Mouse (Mus musculus): ENCODE measurements around the gene Fbxl13.
A peak's percentile ranks its signal among the peaks of the same experiment; 100 is the strongest.

Fbxl13 gene

DNA sequence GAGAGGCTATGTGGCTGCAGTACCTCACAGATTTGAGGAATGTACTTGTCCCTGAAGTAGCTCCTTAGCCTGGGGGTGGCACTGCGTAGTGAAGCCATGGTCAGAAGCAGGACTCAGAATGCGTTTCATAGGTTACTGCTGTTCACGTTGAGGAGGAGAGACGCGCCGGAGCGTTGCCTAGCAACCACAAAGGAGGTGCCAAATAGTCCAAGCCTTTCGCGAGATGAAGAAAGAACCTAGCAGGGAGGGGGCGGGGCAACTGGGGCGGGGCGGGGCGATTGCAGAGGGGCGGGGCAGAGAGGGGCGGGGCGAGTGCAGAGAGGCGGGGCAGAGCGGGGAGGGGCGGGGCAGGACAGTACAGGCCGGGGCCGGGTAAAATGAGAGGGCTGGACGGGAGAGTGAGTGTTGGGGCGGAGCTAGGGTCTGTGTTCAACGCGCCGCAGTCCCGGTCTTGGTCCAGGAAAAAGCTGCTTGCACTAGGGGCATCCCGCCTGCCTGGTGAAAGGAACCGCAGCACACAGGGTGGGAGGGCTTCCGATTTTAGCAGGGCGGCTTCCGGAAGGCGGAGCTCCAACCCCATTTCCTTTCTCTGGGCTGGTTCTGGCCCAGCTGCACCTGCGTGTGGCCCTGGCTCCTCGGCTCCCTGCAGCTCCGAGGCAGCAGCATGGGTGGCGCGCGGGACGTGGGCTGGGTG, at the start of gene Fbxl13, which contains the start of gene Armc10:
Gene Fbxl13 (minus strand): TSS at position 196 of the 694 bp plus-strand sequence.
Gene Armc10 (plus strand): TSS at position 375 of the 694 bp plus-strand sequence.
- DNase-seq (ENCODE audit: low spot score), result peak; percentile 90

DNA sequence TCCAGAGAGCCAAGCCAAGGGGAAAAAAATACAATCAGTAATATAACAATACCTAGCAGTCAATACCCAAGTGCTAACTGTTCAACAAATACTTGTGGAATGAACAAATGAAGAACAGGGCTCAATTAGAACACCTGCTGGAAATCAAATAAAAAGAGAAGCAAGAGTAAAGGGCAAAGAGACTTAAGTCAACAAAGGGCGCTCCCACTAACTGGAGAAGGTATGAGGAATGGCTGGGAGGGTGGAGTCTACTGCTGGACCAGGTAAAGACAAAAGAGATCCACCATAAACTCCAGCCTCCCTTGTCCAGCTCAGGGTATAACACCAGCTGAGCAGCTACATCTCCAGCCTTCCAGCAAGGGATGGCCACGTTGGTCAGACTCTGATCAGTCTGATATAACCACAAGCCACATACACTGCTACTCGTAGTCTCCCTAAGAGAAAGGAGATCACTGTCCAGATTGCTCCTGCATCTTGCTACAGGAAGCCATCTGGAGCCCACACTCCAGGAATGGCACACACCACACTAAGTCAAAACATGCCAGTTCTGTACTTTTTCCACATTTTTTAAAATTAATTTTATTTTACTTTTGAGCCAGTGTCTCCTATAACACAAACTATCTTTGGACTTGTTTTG, 49.5 kb upstream of the Fbxl13 start:
- DNase-seq (ENCODE audit: low spot score), result no peak

DNA sequence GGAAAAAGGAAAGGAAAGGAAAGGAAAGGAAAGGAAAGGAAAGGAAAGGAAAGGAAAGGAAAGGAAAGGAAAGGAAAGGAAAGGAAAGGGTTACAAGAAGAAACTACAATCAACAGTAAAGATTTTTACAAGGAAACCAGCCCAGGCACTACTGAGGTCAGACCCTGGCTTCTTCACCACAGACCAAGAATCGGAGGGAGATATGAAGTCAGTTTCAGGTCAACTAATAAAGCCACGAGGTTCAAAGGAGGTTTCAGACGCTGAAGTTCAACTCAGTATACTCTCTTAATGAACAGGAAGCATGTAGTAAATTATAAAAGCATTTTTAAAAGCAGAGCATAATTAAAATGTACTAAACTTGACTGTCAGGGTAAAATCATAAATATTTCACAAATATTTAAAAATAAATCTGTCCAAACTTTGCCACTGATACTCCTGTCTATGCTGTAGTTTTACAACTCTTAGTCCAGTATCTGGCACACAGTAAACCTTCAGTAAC, 48.0 kb upstream of the Fbxl13 start:
- DNase-seq (ENCODE audit: low spot score), result no peak

GRCm38 (mm10) chr5:21692230-21692629, 46.8 kb upstream of the Fbxl13 start:
- no peak for DNase-seq (ENCODE audit: low spot score)

DNA sequence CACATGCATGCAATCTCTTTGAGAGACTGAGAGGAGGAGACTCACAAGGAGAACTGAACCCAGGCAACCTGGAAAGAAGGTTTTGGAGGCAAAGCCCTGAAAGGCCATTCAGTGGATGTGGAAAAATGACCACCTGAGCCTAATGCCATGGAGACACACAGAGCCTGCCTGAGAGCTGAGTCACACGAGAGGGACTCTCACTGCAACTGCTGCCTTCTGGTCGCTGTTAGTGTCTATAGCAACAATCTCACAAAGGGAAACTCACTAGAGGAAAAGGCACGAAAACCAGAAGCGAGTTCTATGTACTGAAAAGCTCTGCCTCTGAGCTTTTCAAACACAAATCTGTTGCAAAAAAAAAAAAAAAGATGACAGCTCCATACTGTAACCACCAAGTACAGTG, 41.6 kb upstream of the Fbxl13 start:
- DNase-seq (ENCODE audit: low spot score), result no peak

DNA sequence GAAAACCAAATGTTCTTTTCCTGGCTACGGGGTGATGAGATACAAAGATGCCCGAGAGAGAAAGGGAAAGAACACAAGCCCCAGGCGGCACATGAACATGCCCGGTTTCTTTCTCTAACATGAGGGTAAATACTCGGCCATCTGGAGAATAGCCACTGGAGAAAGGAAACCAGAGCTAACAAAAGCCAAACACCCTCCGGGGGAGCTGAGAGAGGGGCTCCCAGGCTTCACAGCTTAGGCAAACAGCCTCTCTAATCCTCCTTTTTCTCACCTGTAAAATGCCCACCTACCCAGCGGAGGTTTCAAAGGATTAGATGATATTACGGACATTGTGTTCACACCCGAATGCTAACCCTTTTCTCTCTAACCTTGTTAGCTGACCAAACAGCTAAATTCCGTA, 39.6 kb upstream of the Fbxl13 start:
- DNase-seq (ENCODE audit: low spot score), result no peak

GRCm38 (mm10) chr5:21683811-21684210, 38.4 kb upstream of the Fbxl13 start:
- DNase-seq (ENCODE audit: low spot score), result no peak

DNA sequence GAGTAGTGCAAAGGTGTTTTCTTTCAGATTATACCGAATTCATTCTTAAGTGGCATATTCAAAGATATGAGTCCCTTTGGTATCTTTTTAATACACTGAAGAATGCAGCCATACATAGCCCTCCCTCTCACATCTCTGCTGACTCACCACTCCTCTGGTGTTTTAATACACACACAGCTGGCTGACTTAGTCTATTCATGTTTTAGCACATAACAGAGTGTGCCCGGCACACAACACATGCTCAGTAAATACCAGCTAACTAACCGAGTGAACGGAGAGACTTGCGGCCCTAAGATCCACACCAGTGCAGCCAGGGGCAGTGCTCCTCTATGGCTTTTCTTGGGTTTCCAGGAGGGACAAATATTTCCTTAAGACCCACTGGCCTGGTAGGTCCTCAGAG, 35.5 kb upstream of the Fbxl13 start:
- no peak for DNase-seq (ENCODE audit: low spot score)

GRCm38 (mm10) chr5:21680029-21680428, 34.6 kb upstream of the Fbxl13 start:
- no peak for DNase-seq (ENCODE audit: low spot score)

GRCm38 (mm10) chr5:21678363-21678762, 32.9 kb upstream of the Fbxl13 start:
- no peak for DNase-seq (ENCODE audit: low spot score)

- DNase-seq (ENCODE audit: low spot score), result no peak
These were observed 32.5 kb upstream of the Fbxl13 start for GRCm38 (mm10) chr5:21677939-21678338.

GRCm38 (mm10) chr5:21675494-21675893, 30.1 kb upstream of the Fbxl13 start:
- DNase-seq (ENCODE audit: low spot score), result no peak

DNA sequence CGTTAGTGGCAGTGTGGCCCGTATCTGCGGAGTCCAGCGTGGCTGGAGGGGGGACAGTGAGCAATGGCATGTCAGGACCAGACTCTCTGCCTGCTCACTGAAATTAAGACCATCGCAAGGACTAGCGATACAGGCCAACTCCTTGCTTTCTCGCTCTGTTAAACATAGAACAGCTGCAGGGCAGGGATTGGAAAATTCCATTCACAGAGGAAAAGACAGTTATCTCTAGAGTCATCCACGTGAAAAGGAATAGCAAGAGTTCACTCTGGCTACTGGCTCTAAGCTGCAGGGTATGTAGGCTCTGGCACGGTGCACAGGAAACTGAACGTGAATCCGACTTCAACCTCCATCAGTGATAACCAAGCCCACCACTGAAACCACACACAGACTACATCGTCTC, 29.6 kb upstream of the Fbxl13 start:
- no peak for DNase-seq (ENCODE audit: low spot score)

DNA sequence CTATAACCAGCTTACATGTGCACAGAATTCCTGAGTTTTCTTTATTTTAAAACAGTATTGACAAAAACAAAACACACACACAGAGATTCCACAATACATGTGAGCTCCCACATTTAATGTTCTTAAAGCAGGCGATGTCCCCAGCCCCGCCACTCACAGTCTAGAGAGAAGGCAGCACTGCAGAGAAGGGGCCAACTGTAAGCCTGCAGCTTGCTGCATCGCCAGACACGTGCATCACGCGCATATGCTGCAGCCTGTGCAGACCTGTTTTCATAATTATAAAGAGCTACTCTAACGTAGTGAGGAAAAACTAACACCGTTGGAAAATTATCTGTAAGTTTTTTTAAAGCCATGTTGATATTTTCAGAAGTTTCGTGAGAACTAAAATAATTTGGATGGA, 28.3 kb upstream of the Fbxl13 start:
- no peak for DNase-seq (ENCODE audit: low spot score)

GRCm38 (mm10) chr5:21672812-21673635, 27.6 kb upstream of the Fbxl13 start:
- peak; percentile 51 for DNase-seq (ENCODE audit: low spot score)

GRCm38 (mm10) chr5:21669307-21669706, 23.9 kb upstream of the Fbxl13 start:
- DNase-seq (ENCODE audit: low spot score), result no peak

- no peak for DNase-seq (ENCODE audit: low spot score)
These were observed 22.0 kb upstream of the Fbxl13 start for GRCm38 (mm10) chr5:21667191-21668137.

DNA sequence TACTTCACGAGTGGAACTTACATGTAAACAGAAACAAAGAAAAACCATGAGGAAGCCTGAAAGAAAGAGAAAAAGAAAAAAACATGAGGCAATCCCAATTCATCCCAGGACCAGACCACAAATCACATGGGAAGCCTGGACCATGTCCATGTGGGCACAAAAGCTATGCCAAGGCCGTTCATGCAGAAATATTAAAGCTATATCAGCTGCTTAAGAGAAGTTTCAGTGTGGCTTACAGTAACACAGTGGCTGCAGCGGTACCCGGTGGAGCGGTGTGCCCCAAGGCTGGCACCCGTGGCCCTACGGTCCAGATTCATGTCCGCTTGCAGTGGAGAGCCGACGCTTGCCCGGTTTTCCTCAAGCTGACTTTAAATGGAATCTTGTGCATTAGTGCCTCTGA, 17.6 kb upstream of the Fbxl13 start:
- DNase-seq (ENCODE audit: low spot score), result no peak

DNA sequence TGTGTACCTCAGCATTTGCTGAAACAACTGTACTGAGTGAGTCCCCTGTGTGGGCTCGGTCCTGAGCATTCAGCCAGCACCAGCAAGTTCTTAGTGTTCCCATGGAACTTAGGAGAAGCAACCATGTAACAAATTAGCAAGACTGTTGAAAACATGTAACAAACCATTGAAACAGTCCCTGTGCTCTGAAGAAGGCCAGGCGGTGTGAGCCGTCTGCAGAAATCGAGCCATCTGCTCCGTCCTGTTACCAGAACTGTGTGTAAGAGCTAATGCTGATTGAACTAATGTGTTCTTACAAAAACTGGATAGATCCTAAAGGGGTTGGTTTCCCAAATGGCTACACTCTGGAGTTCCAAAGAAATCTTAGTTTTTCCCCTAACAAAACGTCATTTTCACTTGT, 15.4 kb upstream of the Fbxl13 start:
- no peak for DNase-seq (ENCODE audit: low spot score)

- DNase-seq (ENCODE audit: low spot score), result peak; percentile 59
These were observed 13.4 kb upstream of the Fbxl13 start for GRCm38 (mm10) chr5:21658623-21659395.

DNA sequence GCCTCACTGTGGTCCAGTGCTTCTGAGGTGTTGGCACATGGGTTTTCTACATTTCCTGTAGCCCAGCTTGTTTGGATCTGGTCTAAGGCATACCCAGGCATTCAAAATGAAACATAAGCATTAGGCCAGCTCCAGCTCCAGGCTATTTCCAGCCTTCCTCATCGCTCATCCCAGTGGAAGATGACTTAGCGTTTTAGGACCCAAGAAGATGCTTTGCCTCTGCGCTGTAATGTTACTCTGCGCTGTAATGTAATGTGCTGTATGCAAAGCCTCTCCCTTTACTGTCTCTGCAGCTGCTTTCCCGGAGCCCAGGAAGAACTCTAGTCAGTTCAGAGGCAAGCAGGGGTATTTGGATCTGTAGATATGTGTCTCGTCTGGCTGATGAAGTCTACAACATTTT, 12.6 kb upstream of the Fbxl13 start:
- no peak for DNase-seq (ENCODE audit: low spot score)

Data from T-cell, adult 2 months (primary cell).